Mouse (Mus musculus) liver, adult (tissue): Measurements from ENCODE around the gene Lif.

Experiments
- GATA4 ChIP-seq: IDR thresholded peaks from 2 replicates; pipeline ENCODE4 v1.6.1; 2014; ENCODE audit warnings: mild to moderate bottlenecking, low read length; ENCODE audit not compliant: insufficient replicate concordance

The Lif gene

DNA sequence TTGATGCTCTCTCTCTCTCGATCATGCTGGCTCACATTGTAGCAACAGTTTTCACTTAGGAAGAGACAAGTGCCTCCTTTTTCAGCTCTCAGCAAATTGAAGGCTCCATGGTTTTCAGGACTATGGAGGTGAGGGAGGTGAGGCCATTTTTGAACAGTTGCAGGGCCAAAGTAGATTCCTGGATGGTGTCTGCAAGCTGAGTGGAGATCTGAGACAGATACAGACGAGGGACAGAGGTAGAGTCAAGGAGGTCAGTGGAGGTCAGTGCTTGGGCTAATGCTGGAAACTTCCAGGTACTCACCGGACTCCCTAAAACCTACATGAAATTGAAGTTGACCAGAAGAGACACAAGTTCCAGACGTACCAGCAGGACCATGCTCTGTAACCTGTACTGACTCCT, 54.8 kb downstream of the Lif start:
- TF ChIP-seq GATA4, result no peak

DNA sequence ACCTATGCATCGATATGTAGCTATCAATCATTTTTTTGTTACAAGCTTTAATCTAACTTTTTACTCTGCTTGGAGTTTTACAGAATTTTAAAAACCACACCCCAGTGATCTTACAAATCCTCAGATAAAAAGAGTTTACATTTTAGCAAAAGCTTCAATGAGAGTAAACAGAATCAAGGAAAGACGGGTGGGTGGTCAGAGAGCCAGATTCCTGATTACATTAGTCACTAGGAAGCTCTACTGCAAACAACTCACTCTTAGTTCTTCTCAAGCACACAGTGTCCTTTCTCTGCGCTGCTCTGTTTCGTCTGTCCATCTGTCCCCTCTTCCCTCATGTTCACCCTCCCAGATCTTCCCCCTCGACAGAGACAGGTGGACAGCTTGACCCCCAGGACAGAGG, 59.9 kb downstream of the Lif start:
- TF ChIP-seq GATA4, result no peak

DNA sequence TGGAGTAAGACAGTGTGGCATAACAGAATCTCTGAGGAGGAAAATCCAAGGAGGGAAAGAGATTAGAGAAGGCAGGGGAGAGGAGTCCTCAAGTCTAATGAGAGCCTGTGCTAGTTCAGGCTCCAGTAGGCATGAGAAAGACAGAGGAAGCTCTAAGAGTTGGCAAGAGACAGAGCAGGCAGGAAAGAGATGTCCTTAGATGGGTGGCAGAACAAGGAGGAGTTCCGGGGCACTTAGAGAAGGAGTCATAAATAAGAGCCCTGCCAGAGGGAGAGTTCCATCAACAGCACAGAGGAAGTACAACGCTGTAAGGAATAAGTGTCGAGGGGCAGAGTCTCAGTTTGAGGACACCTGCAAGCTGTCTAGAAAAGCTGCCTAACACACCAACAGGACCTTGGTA, 60.7 kb downstream of the Lif start:
- no peak for TF ChIP-seq GATA4

- no peak for TF ChIP-seq GATA4
Measured at GRCm38 (mm10) chr11:4319212-4319955, 62.0 kb downstream of the Lif start.

- no peak for TF ChIP-seq GATA4
Measured at GRCm38 (mm10) chr11:4320876-4321275, 63.5 kb downstream of the Lif start.
